Mouse (Mus musculus) activated CD4-positive, CD25-positive, alpha-beta regulatory T cell, adult 9 weeks (primary cell): Measurements from ENCODE around the gene Gm28044. TPM values are rescaled to one million over a fixed set of nuclear protein-coding genes. Genes with fewer than 3 reads are reported as not detected.

Experiments used
- polyA plus RNA-seq: library from polyadenylated mRNA; unstranded; fragments of 100-300 nt; shearing (Covaris generic); gene quantifications from one replicate; pipeline ENCODE4 v1.2.1, GENCODE M21; 2017

Gene Gm28044
- polyA plus RNA-seq: 3.3 TPM

DNA sequence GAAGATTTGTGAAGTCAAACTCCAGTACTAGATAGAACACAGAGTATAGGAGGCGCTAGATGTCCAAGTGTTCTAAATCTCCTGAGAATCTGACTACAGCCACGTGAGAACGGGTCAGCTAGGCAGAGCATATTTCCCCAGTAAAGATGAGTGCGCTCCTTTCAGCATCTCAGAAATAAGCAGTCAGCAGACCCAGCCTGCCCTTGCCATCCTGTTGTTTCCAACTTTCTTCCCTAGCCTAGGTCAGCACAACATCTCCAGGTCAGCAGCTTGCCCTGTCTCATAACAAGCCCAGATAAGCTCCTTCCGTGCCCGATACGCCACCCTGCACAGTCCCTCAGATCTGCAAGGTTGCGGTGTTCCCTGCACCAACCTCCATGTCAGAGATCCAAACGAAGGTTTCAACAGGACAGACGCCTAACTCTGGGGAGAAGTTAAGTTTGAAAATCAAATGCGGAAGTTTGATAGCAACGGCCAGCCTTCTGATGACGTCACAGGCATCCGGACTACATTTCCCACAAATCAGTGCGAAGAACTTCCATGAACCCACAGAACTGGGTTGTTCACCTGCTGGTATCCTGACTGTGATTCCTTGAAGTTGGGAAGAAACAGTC, at the start of gene Gm28044, which contains the start of gene Zfp953:
Gene Gm28044 (minus strand): TSS at position 406 of the 614 bp plus-strand sequence.
Gene Zfp953 (minus strand): TSS at position 475 of the 614 bp plus-strand sequence.

DNA sequence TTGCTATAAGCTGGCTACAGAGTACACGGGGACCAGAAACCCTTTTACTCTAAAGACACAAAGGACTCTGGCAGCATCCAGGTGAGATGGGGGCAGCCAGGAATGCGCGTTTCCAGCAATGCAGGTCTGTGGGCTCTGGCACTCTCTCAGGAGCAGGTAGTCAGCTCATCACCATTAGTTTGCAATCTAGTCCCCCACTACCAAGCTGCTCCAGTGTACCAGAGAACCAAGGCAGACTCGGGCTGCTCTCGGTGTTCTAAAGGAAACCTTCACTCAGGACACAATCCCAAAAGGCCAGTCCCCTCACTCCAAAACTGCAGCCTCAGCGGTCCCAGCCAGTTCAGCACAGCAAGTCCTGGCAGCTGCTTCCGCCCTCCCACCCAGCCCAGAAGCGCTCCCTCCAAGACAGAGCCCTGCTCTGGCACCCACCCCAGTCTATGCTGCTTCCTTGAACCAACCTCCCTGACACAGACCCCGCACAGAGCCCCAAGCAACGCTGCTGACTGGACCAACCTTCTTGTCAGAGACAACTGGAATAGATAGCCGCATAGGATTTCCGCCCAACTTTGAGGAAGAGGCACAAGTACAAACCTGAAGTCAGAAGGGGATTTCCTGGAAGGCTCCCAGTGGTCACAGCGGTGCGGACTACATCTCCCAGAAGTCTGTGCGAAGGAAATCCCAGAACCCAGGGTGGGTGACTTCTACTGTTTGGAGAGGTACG, 39.0 kb upstream of the Gm28044 start, which contains the start of gene Zfp429:
Gene Zfp429 (minus strand): TSS at position 637 of the 721 bp plus-strand sequence.

DNA sequence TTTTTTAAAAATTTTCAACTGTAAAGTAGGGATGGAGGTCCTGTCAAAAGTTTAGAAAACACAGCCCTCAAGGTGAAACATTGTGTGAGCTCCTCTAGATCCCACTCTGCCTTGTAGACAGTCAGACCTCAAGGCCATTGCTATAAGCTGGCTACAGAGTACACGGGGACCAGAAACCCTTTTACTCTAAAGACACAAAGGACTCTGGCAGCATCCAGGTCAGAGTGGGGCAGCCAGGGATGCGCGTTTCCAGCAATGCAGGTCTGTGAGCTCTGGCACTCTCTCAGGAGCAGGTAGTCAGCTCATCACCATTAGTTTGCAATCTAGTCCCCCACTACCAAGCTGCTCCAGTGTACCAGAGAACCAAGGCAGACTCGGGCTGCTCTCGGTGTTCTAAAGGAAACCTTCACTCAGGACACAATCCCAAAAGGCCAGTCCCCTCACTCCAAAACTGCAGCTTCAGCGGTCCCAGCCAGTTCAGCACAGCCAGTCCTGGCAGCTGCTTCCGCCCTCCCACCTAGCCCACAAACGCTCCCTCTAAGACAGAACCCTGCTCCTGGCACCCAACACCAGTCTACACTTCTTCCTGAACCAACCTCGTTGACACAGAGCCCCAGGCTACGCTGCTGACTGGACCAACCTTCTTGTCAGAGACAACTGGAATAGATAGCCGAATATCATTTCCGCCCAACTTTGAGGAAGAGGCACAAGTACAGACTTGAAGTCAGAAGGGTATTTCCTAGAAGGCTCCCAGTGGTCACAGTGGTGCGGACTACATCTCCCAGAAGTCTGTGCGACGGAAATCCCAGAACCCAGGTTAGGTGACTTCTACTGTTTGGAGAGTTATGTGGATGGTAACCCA, 14.9 kb upstream of the Gm28044 start, which contains the start of the genes Gm28041 and Zfp456:
Gene Gm28041 (minus strand): TSS at position 684 of the 862 bp plus-strand sequence.
Gene Zfp456 (minus strand): TSS at position 761 of the 862 bp plus-strand sequence.

DNA sequence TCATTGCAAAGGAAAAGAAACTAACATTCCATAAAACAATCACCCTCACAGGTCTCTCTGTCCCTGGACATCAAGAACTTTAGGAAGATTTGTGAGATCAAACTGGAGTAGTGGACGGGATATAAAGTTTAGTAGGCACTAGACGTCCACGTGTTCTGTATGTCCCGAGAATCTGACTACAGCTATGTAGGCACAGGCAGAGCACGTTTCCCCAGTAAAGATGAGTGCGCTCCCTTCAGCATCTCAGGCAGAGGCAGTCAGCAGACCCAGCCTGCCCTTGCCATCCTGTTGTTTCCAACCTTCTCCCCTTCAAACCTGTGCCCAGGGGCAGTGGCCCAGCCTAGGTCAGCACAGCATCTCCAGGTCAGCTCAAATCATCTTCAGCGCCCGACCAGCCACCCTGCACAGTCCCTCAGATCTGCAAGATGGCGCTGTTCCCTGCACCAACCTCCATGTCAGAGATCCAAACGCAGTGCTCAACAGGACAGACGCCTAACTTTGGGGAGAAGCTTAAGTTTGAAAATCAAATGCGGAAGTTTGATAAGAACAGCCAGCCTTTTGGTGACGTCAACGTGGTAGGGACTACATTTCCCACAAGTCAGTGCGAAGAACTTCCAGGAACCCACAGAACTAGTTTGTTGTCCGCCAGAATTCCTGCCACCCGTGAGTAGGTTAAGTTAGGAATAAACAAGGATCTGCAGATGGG, 28.2 kb downstream of the Gm28044 start, which contains the start of gene Zfp595:
Gene Zfp595 (minus strand): TSS at position 552 of the 706 bp plus-strand sequence.

DNA sequence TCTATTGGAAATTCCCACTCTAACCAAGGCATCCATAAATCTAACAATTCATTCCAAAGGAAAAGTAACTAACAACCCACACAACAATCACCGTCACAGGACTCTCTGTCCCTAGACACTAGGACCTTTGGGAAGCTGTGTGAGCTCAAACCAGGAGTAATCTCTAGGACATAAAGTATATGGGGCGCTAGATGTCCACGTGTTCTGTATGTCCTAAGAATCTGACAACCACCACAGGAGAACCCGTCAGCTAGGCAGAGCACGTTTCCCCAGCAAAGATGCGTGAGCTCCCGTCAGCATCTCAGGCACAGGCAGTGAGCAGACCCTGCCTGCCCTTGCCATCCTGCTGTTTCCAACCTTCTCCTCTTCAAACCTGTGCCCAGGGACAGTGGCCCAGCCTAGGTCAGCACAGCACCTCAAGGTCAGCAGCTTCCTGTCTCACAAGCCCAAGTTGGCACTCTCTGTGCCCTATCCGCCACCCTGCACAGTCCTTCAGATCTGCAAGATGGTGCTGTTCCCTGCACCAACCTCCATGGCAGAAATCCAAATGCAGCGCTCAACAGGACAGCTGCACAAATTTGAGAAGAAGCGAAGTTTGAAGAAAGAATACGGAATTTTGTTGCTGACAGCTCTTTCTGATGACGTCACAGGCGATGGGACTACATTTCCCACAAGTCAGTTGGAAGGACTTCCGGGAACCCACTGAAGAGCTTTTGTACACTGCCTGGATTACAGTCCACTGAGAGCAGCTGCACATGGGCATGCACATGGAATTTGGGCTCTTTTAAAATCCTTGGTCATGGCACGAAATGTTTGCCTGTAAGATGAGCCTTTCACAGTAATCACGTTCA, 54.3 kb downstream of the Gm28044 start, which contains the start of gene Zfp457:
Gene Zfp457 (minus strand): TSS at position 664 of the 851 bp plus-strand sequence.

DNA sequence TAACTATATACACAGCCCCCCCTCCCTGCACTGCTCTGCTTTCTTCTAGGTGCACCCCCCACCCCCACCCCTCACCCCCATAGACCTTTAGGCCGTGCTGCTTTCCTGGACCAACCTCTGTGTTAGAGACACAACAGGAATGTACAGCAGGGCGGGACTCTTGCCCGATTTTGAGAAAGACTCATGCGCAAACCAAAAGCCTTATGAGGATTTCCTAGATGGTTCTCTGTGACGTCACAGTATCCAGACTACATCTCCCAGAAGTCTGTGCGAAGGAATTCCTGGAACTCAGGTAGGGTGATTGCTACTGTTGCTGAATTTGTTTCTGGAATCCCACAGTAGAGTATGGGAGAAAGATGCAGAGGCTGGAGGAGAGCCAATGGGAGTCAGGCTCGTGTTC, 82.0 kb downstream of the Gm28044 start, which contains the start of gene Zfp458:
Gene Zfp458 (minus strand): TSS at position 153 of the 400 bp plus-strand sequence.

Other genes starting within 250 kb of the Gm28044 start
- 0.70 TPM for gene Rslcan18, start 244.3 kb downstream of the Gm28044 start, polyA plus RNA-seq
- 3.5 TPM for gene Zfp759, start 238.9 kb downstream of the Gm28044 start, polyA plus RNA-seq
- 19.2 TPM for gene Rsl1, start 187.4 kb downstream of the Gm28044 start, polyA plus RNA-seq
- 6.4 TPM for gene Zfp455, start 166.0 kb downstream of the Gm28044 start, polyA plus RNA-seq
- 3.4 TPM for gene Zfp458, start 82.1 kb downstream of the Gm28044 start, polyA plus RNA-seq
- 0.48 TPM for gene Zfp457, start 54.1 kb downstream of the Gm28044 start, polyA plus RNA-seq
- 7.2 TPM for gene Zfp595, start 28.0 kb downstream of the Gm28044 start, polyA plus RNA-seq
- gene Zfp953, start 69 bp upstream of the Gm28044 start, polyA plus RNA-seq: 3.0 TPM
- gene Gm28041, start 15.2 kb upstream of the Gm28044 start, polyA plus RNA-seq: 2.6 TPM
- 7.3 TPM for gene Zfp456, start 15.3 kb upstream of the Gm28044 start, polyA plus RNA-seq
- 23.5 TPM for gene Zfp429, start 39.3 kb upstream of the Gm28044 start, polyA plus RNA-seq
- 2.1 TPM for gene Zfp459, start 60.9 kb upstream of the Gm28044 start, polyA plus RNA-seq
- gene Zfp874a, start 91.1 kb upstream of the Gm28044 start, polyA plus RNA-seq: 21.5 TPM
- 15.3 TPM for gene Zfp874b, start 123.7 kb upstream of the Gm28044 start, polyA plus RNA-seq
- gene Zfp58, start 140.0 kb upstream of the Gm28044 start, polyA plus RNA-seq: 17.2 TPM
- not detected for gene Gm26965, start 165.6 kb upstream of the Gm28044 start, polyA plus RNA-seq
- 46.9 TPM for gene Zfp87, start 165.6 kb upstream of the Gm28044 start, polyA plus RNA-seq
- gene Zfp748, start 193.3 kb upstream of the Gm28044 start, polyA plus RNA-seq: 21.4 TPM
- 8.5 TPM for gene Zfp729b, start 249.2 kb upstream of the Gm28044 start, polyA plus RNA-seq